In the genomic region with DNA sequence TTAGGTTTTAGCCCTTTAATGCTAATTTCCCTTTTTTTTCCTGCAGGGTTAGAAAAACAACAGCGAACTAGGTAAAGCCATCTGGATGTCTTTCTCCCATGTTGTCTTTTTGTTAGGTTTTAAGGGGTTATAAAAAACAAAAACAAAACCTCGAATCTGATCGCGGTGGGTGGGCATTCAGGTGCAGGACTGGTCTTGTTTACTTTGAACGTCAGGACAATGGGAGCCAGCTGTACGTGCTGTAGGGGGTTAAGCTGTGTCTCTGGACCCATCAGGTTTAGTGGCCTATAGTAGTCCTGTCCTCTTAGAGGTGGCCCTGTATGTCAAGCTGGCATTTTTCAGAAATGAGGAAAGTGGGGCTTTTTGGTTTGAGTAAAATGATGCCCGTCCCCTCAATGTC, we compare ENCODE assay signal across 8 mouse cellular contexts. TPM values are rescaled to one million over a fixed set of nuclear protein-coding genes. Genes with fewer than 3 reads are reported as not detected.
DNase-seq lines count a peak whose midpoint lies in the region; ATAC-seq lines count a peak whose summit lies in the region.

No protein-coding gene starts in this region.

- DNase-seq in cerebellum, adult 9-11 months = peak; percentile 18
- no peak for DNase-seq in cerebellum, adult 11-12 months
- peak; percentile 27 for DNase-seq in retina, postnatal 1 day
- DNase-seq in retina, embryonic 14.5 days (ENCODE audit: low spot score) = no peak
- no peak for DNase-seq in limb, embryonic 10.5 days (ENCODE audit: low spot score)
- DNase-seq in left cerebral cortex, postnatal 14 days (ENCODE audit: low spot score in 2 of 2) = no peak
- no peak for DNase-seq in left cerebral cortex, postnatal 4 days

- peak overlapping the region; percentile 74 for H3K4me3 ChIP-seq in limb, embryonic 10.5 days
- H3K4me3 ChIP-seq in neural tube, embryonic 15.5 days (replicated peaks) = peak overlapping the region; percentile 87

- ATAC-seq in neural tube, embryonic 15.5 days (ENCODE audit: low FRiP score) = no peak

- peak overlapping the region; percentile 85 for H3K9ac ChIP-seq in neural tube, embryonic 15.5 days (replicated peaks)

- H3K27ac ChIP-seq in limb, embryonic 10.5 days = peak overlapping the region; percentile 92; the same call in 1 of the 2 replicates
- H3K27ac ChIP-seq in neural tube, embryonic 15.5 days (replicated peaks) = peak overlapping the region; percentile 88

- peak overlapping the region; percentile 94 for H3K4me2 ChIP-seq in neural tube, embryonic 15.5 days

- 12% methylated on average over 7 of the region's 7 CpGs for whole genome bisulfite sequencing in limb, embryonic 10.5 days
- 1% methylated on average over 7 of the region's 7 CpGs for WGBS in neural tube, embryonic 15.5 days

- peaks cover 25% of the 10 kb centered on the region for H3K4me1 ChIP-seq in limb, embryonic 10.5 days
- peaks cover 29% of the 10 kb centered on the region for H3K4me1 ChIP-seq in neural tube, embryonic 15.5 days

- H3K36me3 ChIP-seq in limb, embryonic 10.5 days = no peaks in the 10 kb centered on the region
- no peaks in the 10 kb centered on the region for H3K36me3 ChIP-seq in neural tube, embryonic 15.5 days

- H3K9me3 ChIP-seq in limb, embryonic 10.5 days (replicated peaks) = no peaks in the 10 kb centered on the region
- H3K9me3 ChIP-seq in neural tube, embryonic 15.5 days (replicated peaks) = no peaks in the 10 kb centered on the region

- peaks cover 7% of the 10 kb centered on the region; the same call in 1 of the 2 replicates for H3K27me3 ChIP-seq in limb, embryonic 10.5 days (ENCODE audit: low read depth, poor library complexity, severe bottlenecking)
- no peaks in the 10 kb centered on the region for H3K27me3 ChIP-seq in neural tube, embryonic 15.5 days (replicated peaks)

- intact Hi-C loops in left cerebral cortex, postnatal 14 days (cut with DNase I) = loop anchor here (5.0 kb wide), 1 partner anchor 85 kb away; no protein-coding TSS in a partner anchor
- intact Hi-C loops in left cerebral cortex, postnatal 4 days (cut with DNase I) = no loop called here

RNA-seq across cellular contexts. Expression of a gene that starts 1.0 kb away (rescaled TPM):
- polyA plus RNA-seq in limb, embryonic 10.5 days (2016; fragmentation: Nextera tagmentation; extraction: Ambion mirVana) = 9.1 and 10.1 TPM in 2 replicates
- polyA plus RNA-seq in neural tube, embryonic 15.5 days (2015; fragmentation: Nextera tagmentation; extraction: Ambion mirVana) = 16.1 and 16.6 TPM in 2 replicates
- 10 to 100 TPM; 60.2 to 73.2 TPM for total RNA-seq in left cerebral cortex, postnatal 14 days (2021)
- total RNA-seq in left cerebral cortex, postnatal 4 days (2021) = 10 to 100 TPM; 37.0 to 38.5 TPM

RNA-seq across cellular contexts. Expression of a gene that starts 35.9 kb away (rescaled TPM):
- polyA plus RNA-seq in limb, embryonic 10.5 days (2016; fragmentation: Nextera tagmentation; extraction: Ambion mirVana) = not detected in 2 replicates
- polyA plus RNA-seq in neural tube, embryonic 15.5 days (2015; fragmentation: Nextera tagmentation; extraction: Ambion mirVana) = not detected in 2 replicates
- total RNA-seq in left cerebral cortex, postnatal 14 days (2021) = not detected
- not detected for total RNA-seq in left cerebral cortex, postnatal 4 days (2021)

Comparison
In these comparisons a context has a peak if more than half of its experiments do, and no peak if none do; other contexts are left out.
1. DNase-seq: peak in cerebellum, adult 9-11 months (single experiment) and retina, postnatal 1 day (single experiment); none in cerebellum, adult 11-12 months (single experiment), retina, embryonic 14.5 days (single experiment), limb, embryonic 10.5 days (single experiment), left cerebral cortex, postnatal 14 days (0 of 2) and left cerebral cortex, postnatal 4 days (single experiment).